Mouse (Mus musculus) frontal cortex, adult (tissue): Measurements from ENCODE around the gene Tango6.
A peak's percentile ranks its signal among the peaks of the same experiment; 100 is the strongest.

Experiments
- ATAC-seq: cut with Nextera tagmentation; 2 replicates; pipeline ENCODE4 v1.9.2; 2017; ENCODE audit warnings: mild to moderate bottlenecking, moderate library complexity, mixed read lengths; ENCODE audit not compliant: low TSS enrichment

Gene Tango6

GRCm38 (mm10) chr8:106682971-106683668 is at the start of gene Tango6:
Tango6 (plus strand) TSS chr8:106683068.
- peak; percentile 98 for ATAC-seq

- ATAC-seq: no peak
Measured at GRCm38 (mm10) chr8:106633361-106634158, 49.3 kb upstream of the Tango6 start.

GRCm38 (mm10) chr8:106635284-106635683 is 47.6 kb upstream of the Tango6 start:
- ATAC-seq: no peak

GRCm38 (mm10) chr8:106637446-106637845 is 45.4 kb upstream of the Tango6 start:
- no peak for ATAC-seq

- no peak for ATAC-seq
Measured at GRCm38 (mm10) chr8:106638768-106639295, 44.0 kb upstream of the Tango6 start.

- ATAC-seq: no peak
Measured at GRCm38 (mm10) chr8:106640212-106640611, 42.7 kb upstream of the Tango6 start.

GRCm38 (mm10) chr8:106640921-106641320 is 41.9 kb upstream of the Tango6 start:
- ATAC-seq: no peak

GRCm38 (mm10) chr8:106642172-106642571 is 40.7 kb upstream of the Tango6 start:
- ATAC-seq: no peak

- no peak for ATAC-seq
Measured at GRCm38 (mm10) chr8:106643100-106643499, 39.8 kb upstream of the Tango6 start.

- ATAC-seq: no peak
Measured at GRCm38 (mm10) chr8:106644957-106645356, 37.9 kb upstream of the Tango6 start.

- ATAC-seq: no peak
Measured at GRCm38 (mm10) chr8:106646153-106646552, 36.7 kb upstream of the Tango6 start.

GRCm38 (mm10) chr8:106646731-106647130 is 36.1 kb upstream of the Tango6 start:
- no peak for ATAC-seq

GRCm38 (mm10) chr8:106647387-106647786 is 35.5 kb upstream of the Tango6 start:
- peak; percentile 85 for ATAC-seq

- ATAC-seq: no peak
Measured at GRCm38 (mm10) chr8:106648421-106648820, 34.4 kb upstream of the Tango6 start.

- no peak for ATAC-seq
Measured at GRCm38 (mm10) chr8:106651994-106652393, 30.9 kb upstream of the Tango6 start.

- ATAC-seq: no peak
Measured at GRCm38 (mm10) chr8:106656046-106656445, 26.8 kb upstream of the Tango6 start.

GRCm38 (mm10) chr8:106672786-106673185 is 10.1 kb upstream of the Tango6 start:
- ATAC-seq: no peak

GRCm38 (mm10) chr8:106674318-106674717 is 8.6 kb upstream of the Tango6 start:
- ATAC-seq: no peak

- ATAC-seq: no peak
Measured at GRCm38 (mm10) chr8:106674894-106675293, 8.0 kb upstream of the Tango6 start.

- ATAC-seq: no peak
Measured at GRCm38 (mm10) chr8:106684387-106684786, 1.5 kb downstream of the Tango6 start.

GRCm38 (mm10) chr8:106687479-106687878 is 4.6 kb downstream of the Tango6 start:
- ATAC-seq: peak; percentile 53

- ATAC-seq: no peak
Measured at GRCm38 (mm10) chr8:106697748-106698248, 14.9 kb downstream of the Tango6 start.

- peak; percentile 57; the same call in 1 of the 2 replicates for ATAC-seq
Measured at GRCm38 (mm10) chr8:106699588-106699987, 16.7 kb downstream of the Tango6 start.
